Mouse (Mus musculus) B cell, adult 62 days (primary cell): ENCODE results near the gene Ust. TPM values are rescaled to one million over a fixed set of nuclear protein-coding genes. Genes with fewer than 3 reads are reported as not detected.

Experiments
- total RNA-seq: library from RNA; stranded (reverse); gene quantifications from 4 replicates; pipeline ENCODE4 v1.2.4, GENCODE M21; 2023

Ust gene
- 0.49 to 0.77 TPM (median 0.66 TPM) in 4 replicates for total RNA-seq

GRCm38 (mm10) chr10:8518141-8519013 lies at the start of gene Ust:
Ust (minus strand) TSS chr10:8518825.

